Mouse (Mus musculus) stomach, postnatal 0 days (tissue): ENCODE measurements around the gene Actr3. TPM values are rescaled to one million over a fixed set of nuclear protein-coding genes. Genes with fewer than 3 reads are reported as not detected.

Experiments
- ATAC-seq: fragments of 200-750 bp; cut with Nextera tagmentation; 2 replicates; pipeline ENCODE4 v1.8.0; 2017; ENCODE audit not compliant: low FRiP score, low TSS enrichment
- DNase-seq: peaks from one replicate; pipeline ENCODE4 v3.0.0-alpha.2; 2016; ENCODE audit warnings: low spot score
- H3K27ac ChIP-seq: fragments of 300-500 bp; sonication (generic); replicated peaks from 2 replicates; pipeline ENCODE4 v1.5.1; 2014; ENCODE audit warnings: mild to moderate bottlenecking, control low read depth
- H3K27me3 ChIP-seq: fragments of 300-500 bp; sonication (generic); 2 replicates; pipeline ENCODE4 v1.6.1; 2014; ENCODE audit warnings: low read length; ENCODE audit not compliant: control insufficient read depth, insufficient read depth
- H3K36me3 ChIP-seq: fragments of 300-500 bp; sonication (generic); 2 replicates; pipeline ENCODE4 v1.6.1; 2014; ENCODE audit warnings: low read length, mixed read lengths; ENCODE audit not compliant: control insufficient read depth, insufficient read depth
- H3K4me1 ChIP-seq: fragments of 300-500 bp; sonication (generic); replicated peaks from 2 replicates; pipeline ENCODE4 v1.6.1; 2014; ENCODE audit warnings: antibody characterized with exemption; ENCODE audit not compliant: control insufficient read depth, insufficient read depth
- H3K4me2 ChIP-seq: fragments of 300-500 bp; sonication (generic); replicated peaks from 2 replicates; pipeline ENCODE4 v1.6.1; 2014; ENCODE audit warnings: low read depth, mild to moderate bottlenecking, control low read depth, moderate library complexity
- H3K4me3 ChIP-seq: fragments of 300-500 bp; sonication (generic); 2 replicates; pipeline ENCODE4 v1.5.1; 2014; ENCODE audit warnings: low read depth, low read length, control low read depth
- H3K9ac ChIP-seq: fragments of 300-500 bp; sonication (generic); 2 replicates; pipeline ENCODE4 v1.6.1; 2014; ENCODE audit warnings: mild to moderate bottlenecking, low read length, control low read depth, mixed read lengths
- H3K9me3 ChIP-seq: fragments of 300-500 bp; sonication (generic); 2 replicates; pipeline ENCODE4 v1.6.1; 2016; ENCODE audit warnings: low read length; ENCODE audit not compliant: control insufficient read depth
- CTCF ChIP-seq: IDR thresholded peaks from 2 replicates; pipeline ENCODE4 v1.5.1; 2016; ENCODE audit warnings: antibody characterized with exemption, low read depth, mild to moderate bottlenecking, moderate library complexity
- EP300 ChIP-seq: optimal IDR thresholded peaks from 2 replicates; pipeline ENCODE3; 2016; ENCODE audit warnings: antibody characterized with exemption
- WGBS: fragments of 180-500 bp; shearing (Covaris S2); extraction: QIAGEN DNeasy Blood & Tissue Kit; methylation state at CpG from one replicate; pipeline ENCODE4 v1.1.7; 2014; 5-methylcytosine and 5-hydroxymethylcytosine counted together
- polyA plus RNA-seq: library from polyadenylated mRNA; unstranded; fragments of >200 nt; fragmentation: Nextera tagmentation; extraction: Ambion mirVana; gene quantifications from 2 replicates; pipeline ENCODE4 v1.2.1, GENCODE M21; 2015

The Actr3 gene
- polyA plus RNA-seq, 1 experiment from 2014 or later: 251 TPM

GRCm38 (mm10) chr1:125463349-125463748 lies 27.8 kb upstream of the Actr3 start:
- Histone ChIP-seq H3K27me3 (no peaks in the 10 kb centered on the region), H3K27ac (no peak overlapping the region), H3K4me1 (no peaks in the 10 kb centered on the region), H3K9ac (no peak overlapping the region), H3K9me3 (no peaks in the 10 kb centered on the region), H3K36me3 (no peaks in the 10 kb centered on the region), H3K4me2 (no peak overlapping the region), H3K4me3 (no peak overlapping the region)
- DNase-seq (no peak), ATAC-seq (no peak)
- TF ChIP-seq CTCF (no peak), EP300 (no peak)
- 78% methylated on average over 2 of the region's 2 CpGs for WGBS

GRCm38 (mm10) chr1:125462917-125463316 lies 27.4 kb upstream of the Actr3 start:
- no peak overlapping the region for H3K27ac ChIP-seq
- H3K36me3 ChIP-seq: no peaks in the 10 kb centered on the region
- no peak for DNase-seq
- WGBS: 94% methylated on average over 1 of the region's 1 CpGs
- H3K4me1 ChIP-seq: no peaks in the 10 kb centered on the region
- H3K27me3 ChIP-seq: no peaks in the 10 kb centered on the region
- no peak for ATAC-seq
- H3K4me2 ChIP-seq: no peak overlapping the region
- TF ChIP-seq CTCF (no peak), EP300 (no peak)
- no peak overlapping the region for H3K4me3 ChIP-seq
- H3K9ac ChIP-seq: no peak overlapping the region
- H3K9me3 ChIP-seq: no peaks in the 10 kb centered on the region

GRCm38 (mm10) chr1:125458531-125458930 lies 23.0 kb upstream of the Actr3 start:
- Histone ChIP-seq H3K27ac (no peak overlapping the region), H3K36me3 (no peaks in the 10 kb centered on the region), H3K4me3 (no peak overlapping the region), H3K9ac (no peak overlapping the region), H3K9me3 (no peaks in the 10 kb centered on the region), H3K4me1 (no peaks in the 10 kb centered on the region), H3K27me3 (no peaks in the 10 kb centered on the region), H3K4me2 (no peak overlapping the region)
- 54% methylated on average over 5 of the region's 5 CpGs for WGBS
- TF ChIP-seq CTCF: no peak
- no peak for TF ChIP-seq EP300
- no peak for DNase-seq
- no peak for ATAC-seq

- Histone ChIP-seq H3K27ac (no peak overlapping the region), H3K4me3 (no peak overlapping the region), H3K27me3 (no peaks in the 10 kb centered on the region), H3K4me1 (no peaks in the 10 kb centered on the region), H3K9ac (no peak overlapping the region), H3K36me3 (no peaks in the 10 kb centered on the region), H3K9me3 (no peaks in the 10 kb centered on the region), H3K4me2 (no peak overlapping the region)
- TF ChIP-seq EP300 (no peak), CTCF (no peak)
- 75% methylated on average over 2 of the region's 2 CpGs for WGBS
- DNase-seq (no peak), ATAC-seq (no peak)
These were observed 19.6 kb upstream of the Actr3 start for GRCm38 (mm10) chr1:125455128-125455527.

- Histone ChIP-seq H3K9me3 (no peaks in the 10 kb centered on the region), H3K4me2 (no peak overlapping the region), H3K27ac (0 out of 2 replicates have a peak overlapping the region, but pooled peaks have one; percentile 58), H3K27me3 (no peaks in the 10 kb centered on the region), H3K36me3 (no peaks in the 10 kb centered on the region), H3K9ac (no peak overlapping the region), H3K4me3 (no peak overlapping the region), H3K4me1 (no peaks in the 10 kb centered on the region)
- WGBS: 67% methylated on average over 4 of the region's 4 CpGs
- no peak for DNase-seq
- no peak for TF ChIP-seq CTCF
- ATAC-seq: peak; percentile 70
These were observed 14.9 kb upstream of the Actr3 start for GRCm38 (mm10) chr1:125450282-125451000.

- TF ChIP-seq EP300 (no peak), CTCF (no peak)
- DNase-seq (no peak), ATAC-seq (no peak)
- Histone ChIP-seq H3K9ac (no peak overlapping the region), H3K4me2 (no peak overlapping the region), H3K27ac (no peak overlapping the region), H3K36me3 (no peaks in the 10 kb centered on the region), H3K4me1 (no peaks in the 10 kb centered on the region), H3K9me3 (no peaks in the 10 kb centered on the region), H3K27me3 (no peaks in the 10 kb centered on the region), H3K4me3 (no peak overlapping the region)
These were observed 12.4 kb upstream of the Actr3 start for GRCm38 (mm10) chr1:125447926-125448325.
